Mouse (Mus musculus) small intestine, adult 2 months (tissue): ENCODE results near the gene Anks3.

ENCODE experiments used
- CTCF ChIP-seq: fragments of 200-500 bp; IDR thresholded peaks from 2 replicates; pipeline ENCODE4 v1.5.1; 2012; ENCODE audit warnings: low read depth, mild to moderate bottlenecking, control low read depth, inconsistent platforms, low read length, moderate library complexity, mixed read lengths; ENCODE audit not compliant: insufficient replicate concordance, insufficient read length; ENCODE audit errors: extremely low read depth
- POLR2A ChIP-seq: fragments of 200-500 bp; IDR thresholded peaks from 2 replicates; pipeline ENCODE4 v1.6.1; 2012; ENCODE audit warnings: low read depth, mild to moderate bottlenecking, control low read depth, inconsistent platforms, low read length, moderate library complexity

DNA sequence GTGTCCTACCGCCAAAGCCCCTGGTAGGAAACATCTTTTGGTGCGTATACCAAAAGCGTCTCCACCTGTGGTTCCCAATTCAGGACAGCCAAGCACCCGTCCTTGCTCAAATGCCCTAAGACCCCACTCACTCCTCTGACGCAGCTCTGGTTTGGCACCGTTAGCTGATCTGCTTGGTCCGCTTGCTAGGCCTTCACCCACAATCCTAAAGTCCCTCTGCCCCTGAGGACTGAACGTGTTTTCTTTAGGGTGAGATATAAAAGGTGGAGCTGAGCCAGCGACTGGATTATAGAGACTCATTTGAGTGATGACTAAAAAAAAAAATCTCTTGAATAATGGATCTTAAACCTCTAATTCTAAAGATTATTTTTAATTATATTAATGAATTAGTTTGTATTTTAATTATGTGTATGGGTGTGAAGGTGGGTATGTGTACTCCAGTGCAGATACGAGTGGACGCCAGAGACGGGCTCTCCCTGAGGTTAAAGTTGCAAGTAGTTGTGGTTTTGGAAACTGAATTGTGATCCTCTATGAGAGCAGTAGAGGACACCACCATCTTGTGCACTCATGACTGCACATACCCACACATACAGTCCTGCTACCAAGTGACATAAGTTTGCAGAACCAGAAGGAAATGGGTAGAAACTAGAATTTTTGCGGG is 856 bp upstream of the Anks3 start:
- TF ChIP-seq CTCF = no peak
- TF ChIP-seq POLR2A = no peak
